Mouse (Mus musculus): Measurements from ENCODE around the gene Rtl6.

The Rtl6 gene

GRCm38 (mm10) chr15:84549291-84549797, 8.3 kb downstream of the Rtl6 start:
- ChIA-PET CTCF (interaction anchor here in 1 of 4 experiments (1.0 kb wide), 1 partner anchor 44 kb away, joined by 4 read pairs; no protein-coding TSS in a partner anchor), POLR2A (no interaction called here)

GRCm38 (mm10) chr15:84546028-84546427, 11.6 kb downstream of the Rtl6 start:
- POLR2A ChIA-PET = no interaction called here
- CTCF ChIA-PET = no interaction called here

GRCm38 (mm10) chr15:84541175-84541574, 16.4 kb downstream of the Rtl6 start:
- CTCF ChIA-PET = no interaction called here
- POLR2A ChIA-PET = no interaction called here

- CTCF ChIA-PET = interaction anchor here in 3 of 4 experiments (0.6 to 1.0 kb wide), 6 partner anchors 12 to 510 kb away, joined by 3 to 5 read pairs (median 3); no protein-coding TSS in a partner anchor
- POLR2A ChIA-PET = interaction anchor here in 2 of 4 experiments (0.5 to 2.3 kb wide), 6 partner anchors 17 to 1027 kb away, joined by 3 to 5 read pairs (median 3); partner anchors contain the start of gene Rtl6 (in 1 of the 2)
These were observed 18.5 kb downstream of the Rtl6 start for GRCm38 (mm10) chr15:84538974-84539588.

GRCm38 (mm10) chr15:84537117-84537516, 20.5 kb downstream of the Rtl6 start:
- ChIA-PET CTCF (interaction anchor here in 3 of 4 experiments (0.6 to 2.1 kb wide), 11 partner anchors 20 to 325 kb away, joined by 3 to 19 read pairs (median 8); partner anchors contain the start of gene Rtl6 (in 1 of the 3)), POLR2A (interaction anchor here in 2 of 4 experiments (0.8 to 1.7 kb wide), 6 partner anchors 20 to 212 kb away, joined by 3 to 6 read pairs (median 4); partner anchors contain the start of gene Rtl6 (in 1 of the 2))

GRCm38 (mm10) chr15:84536611-84537010, 21.0 kb downstream of the Rtl6 start:
- POLR2A ChIA-PET = interaction anchor here in 2 of 4 experiments (0.8 to 1.7 kb wide), 10 partner anchors 9 to 438 kb away, joined by 3 to 6 read pairs (median 3); no protein-coding TSS in a partner anchor
- CTCF ChIA-PET = interaction anchor here (0.5 to 2.1 kb wide), 52 partner anchors 9 to 1630 kb away, joined by 3 to 20 read pairs (median 4); partner anchors contain the start of gene Rtl6 (in 2 of the 4)

- CTCF ChIA-PET = interaction anchor here (0.5 to 2.1 kb wide), 51 partner anchors 8 to 1629 kb away, joined by 3 to 20 read pairs (median 4); partner anchors contain the start of gene Rtl6 (in 2 of the 4)
- POLR2A ChIA-PET = interaction anchor here in 2 of 4 experiments (0.9 to 1.7 kb wide), 8 partner anchors 8 to 438 kb away, joined by 3 to 6 read pairs (median 3); no protein-coding TSS in a partner anchor
These were observed 21.7 kb downstream of the Rtl6 start for GRCm38 (mm10) chr15:84535953-84536352.

- ChIA-PET POLR2A (interaction anchor here in 1 of 4 experiments (0.6 kb wide), 1 partner anchor 986 kb away, joined by 4 read pairs; no protein-coding TSS in a partner anchor), CTCF (interaction anchor here in 1 of 4 experiments (0.6 kb wide), 1 partner anchor 995 kb away, joined by 3 read pairs; no protein-coding TSS in a partner anchor)
These were observed 25.4 kb downstream of the Rtl6 start for GRCm38 (mm10) chr15:84532211-84532610.

GRCm38 (mm10) chr15:84531535-84531934, 26.1 kb downstream of the Rtl6 start:
- POLR2A ChIA-PET = interaction anchor here in 1 of 4 experiments (0.6 kb wide), 1 partner anchor 986 kb away, joined by 4 read pairs; no protein-coding TSS in a partner anchor
- CTCF ChIA-PET = interaction anchor here in 1 of 4 experiments (0.5 kb wide), 1 partner anchor 14 kb away, joined by 3 read pairs; no protein-coding TSS in a partner anchor

GRCm38 (mm10) chr15:84526921-84527320, 30.7 kb downstream of the Rtl6 start:
- POLR2A ChIA-PET = no interaction called here
- CTCF ChIA-PET = interaction anchor here in 1 of 4 experiments (1.0 kb wide), 1 partner anchor 9 kb away, joined by 3 read pairs; no protein-coding TSS in a partner anchor

GRCm38 (mm10) chr15:84525222-84525883, 32.3 kb downstream of the Rtl6 start:
- POLR2A ChIA-PET = interaction anchor here in 1 of 4 experiments (0.6 kb wide), 1 partner anchor 9 kb away, joined by 3 read pairs; no protein-coding TSS in a partner anchor
- CTCF ChIA-PET = no interaction called here

- ChIA-PET CTCF (interaction anchor here in 1 of 4 experiments (1.2 kb wide), 1 partner anchor 130 kb away, joined by 5 read pairs; no protein-coding TSS in a partner anchor), POLR2A (no interaction called here)
These were observed 34.5 kb downstream of the Rtl6 start for GRCm38 (mm10) chr15:84522953-84523689.

- ChIA-PET CTCF (interaction anchor here (0.6 to 1.5 kb wide), 6 partner anchors 15 to 449 kb away, joined by 3 to 7 read pairs (median 5); no protein-coding TSS in a partner anchor), POLR2A (no interaction called here)
These were observed 36.1 kb downstream of the Rtl6 start for GRCm38 (mm10) chr15:84521486-84521885.

- POLR2A ChIA-PET = no interaction called here
- CTCF ChIA-PET = interaction anchor here in 2 of 4 experiments (0.5 to 1.6 kb wide), 2 partner anchors 18 to 113 kb away, joined by 3 to 4 read pairs; no protein-coding TSS in a partner anchor
These were observed 39.1 kb downstream of the Rtl6 start for GRCm38 (mm10) chr15:84518540-84518939.

GRCm38 (mm10) chr15:84512626-84513296, 44.9 kb downstream of the Rtl6 start:
- POLR2A ChIA-PET = no interaction called here
- CTCF ChIA-PET = interaction anchor here in 2 of 4 experiments (0.6 to 0.7 kb wide), 2 partner anchors 299 to 434 kb away, joined by 3 to 10 read pairs; no protein-coding TSS in a partner anchor

- CTCF ChIA-PET = interaction anchor here in 2 of 4 experiments (0.6 to 1.7 kb wide), 4 partner anchors 26 to 438 kb away, joined by 3 to 4 read pairs (median 4); no protein-coding TSS in a partner anchor
- POLR2A ChIA-PET = interaction anchor here in 2 of 4 experiments (1.1 to 1.2 kb wide), 2 partner anchors 18 to 116 kb away, joined by 3 read pairs; no protein-coding TSS in a partner anchor
These were observed 47.6 kb downstream of the Rtl6 start for GRCm38 (mm10) chr15:84509981-84510380.

- ChIA-PET POLR2A (interaction anchor here in 3 of 4 experiments (0.5 to 1.2 kb wide), 5 partner anchors 18 to 401 kb away, joined by 3 read pairs; no protein-coding TSS in a partner anchor), CTCF (interaction anchor here in 2 of 4 experiments (1.2 to 1.7 kb wide), 3 partner anchors 10 to 27 kb away, joined by 3 to 4 read pairs (median 4); no protein-coding TSS in a partner anchor)
These were observed 48.5 kb downstream of the Rtl6 start for GRCm38 (mm10) chr15:84509161-84509560.
